Mouse (Mus musculus) heart, embryonic 16.5 days (tissue): ENCODE measurements around the gene Daam2. TPM values are rescaled to one million over a fixed set of nuclear protein-coding genes. Genes with fewer than 3 reads are reported as not detected.
A peak's percentile ranks its signal among the peaks of the same experiment; 100 is the strongest.

Experiments
- ATAC-seq: fragments of 200-750 bp; cut with Nextera tagmentation; replicated peaks from 2 replicates; pipeline ENCODE4 v1.8.0; 2017; ENCODE audit warnings: moderate number of reproducible peaks; ENCODE audit not compliant: insufficient read depth, low FRiP score; ENCODE audit errors: extremely low read depth
- H3K27ac ChIP-seq: fragments of 300-500 bp; sonication (generic); 2 replicates; pipeline ENCODE4 v1.5.1; 2014; ENCODE audit warnings: mild to moderate bottlenecking, low read length, control low read depth, moderate library complexity
- H3K27me3 ChIP-seq: fragments of 300-500 bp; sonication (generic); 2 replicates; pipeline ENCODE4 v1.6.1; 2014; ENCODE audit warnings: low read length, mixed read lengths; ENCODE audit not compliant: control insufficient read depth, insufficient read depth
- H3K36me3 ChIP-seq: fragments of 300-500 bp; sonication (generic); 2 replicates; pipeline ENCODE4 v1.6.1; 2014; ENCODE audit not compliant: control insufficient read depth, insufficient read depth
- H3K4me1 ChIP-seq: fragments of 300-500 bp; sonication (generic); 2 replicates; pipeline ENCODE4 v1.6.1; 2014; ENCODE audit warnings: low read length, mixed read lengths; ENCODE audit not compliant: control insufficient read depth, insufficient read depth
- H3K4me2 ChIP-seq: fragments of 300-500 bp; sonication (generic); 2 replicates; pipeline ENCODE4 v1.6.1; 2014; ENCODE audit warnings: low read depth, mild to moderate bottlenecking, control low read depth, low read length
- H3K4me3 ChIP-seq: fragments of 300-500 bp; sonication (generic); 2 replicates; pipeline ENCODE4 v1.5.1; 2014; ENCODE audit warnings: mild to moderate bottlenecking, control low read depth, low read length
- H3K9ac ChIP-seq: fragments of 300-500 bp; sonication (generic); 2 replicates; pipeline ENCODE4 v1.6.1; 2014; ENCODE audit warnings: low read length, control low read depth
- H3K9me3 ChIP-seq: fragments of 300-500 bp; sonication (generic); replicated peaks from 2 replicates; pipeline ENCODE4 v1.6.1; 2016; ENCODE audit warnings: low read length; ENCODE audit not compliant: control insufficient read depth
- WGBS: fragments of 180-500 bp; shearing (Covaris S2); extraction: QIAGEN DNeasy Blood & Tissue Kit; methylation state at CpG from one replicate; pipeline ENCODE4 v1.1.7; 2014; 5-methylcytosine and 5-hydroxymethylcytosine counted together
- polyA plus RNA-seq: library from polyadenylated mRNA; unstranded; fragments of >200 nt; fragmentation: Nextera tagmentation; extraction: Ambion mirVana; gene quantifications from 2 replicates; pipeline ENCODE4 v1.2.1, GENCODE M21; 2015

The Daam2 gene
- polyA plus RNA-seq: 3.4 and 5.6 TPM in 2 replicates

GRCm38 (mm10) chr17:49563830-49564470 is at the start of gene Daam2:
Gene Daam2 (minus strand): TSS chr17:49564343.
- Histone ChIP-seq H3K4me1 (peaks cover 8% of the 10 kb centered on the region), H3K4me2 (peak within 1 kb of the TSS; percentile 84), H3K9ac (peak within 1 kb of the TSS; percentile 79), H3K4me3 (peak within 1 kb of the TSS; percentile 68), H3K27ac (peak within 1 kb of the TSS; percentile 83), H3K27me3 (no peaks in the 10 kb centered on the region), H3K36me3 (no peaks in the 10 kb centered on the region), H3K9me3 (no peaks in the 10 kb centered on the region)
- ATAC-seq: peak; percentile 89
- WGBS: 3% methylated on average over 38 of the region's 38 CpGs

GRCm38 (mm10) chr17:49610296-49610695 is 46.2 kb upstream of the Daam2 start:
- no peak overlapping the region for H3K9ac ChIP-seq
- no peaks in the 10 kb centered on the region for H3K36me3 ChIP-seq

GRCm38 (mm10) chr17:49607351-49608027 is 43.3 kb upstream of the Daam2 start:
- peaks cover 9% of the 10 kb centered on the region for H3K9me3 ChIP-seq
- no peaks in the 10 kb centered on the region for H3K27me3 ChIP-seq
- ATAC-seq: no peak
- no peak overlapping the region for H3K4me2 ChIP-seq
- H3K4me1 ChIP-seq: no peaks in the 10 kb centered on the region
- 70% methylated on average over 7 of the region's 7 CpGs for WGBS
- H3K27ac ChIP-seq: no peak overlapping the region
- H3K4me3 ChIP-seq: no peak overlapping the region
- no peak overlapping the region for H3K9ac ChIP-seq
- no peaks in the 10 kb centered on the region for H3K36me3 ChIP-seq

More at GRCm38 (mm10) chr17:49610296-49610695, 46.2 kb upstream of the Daam2 start:
- peaks cover 2% of the 10 kb centered on the region for H3K9me3 ChIP-seq
- no peak overlapping the region for H3K4me3 ChIP-seq
- H3K4me1 ChIP-seq: peaks cover 2% of the 10 kb centered on the region
- H3K27ac ChIP-seq: no peak overlapping the region
- H3K27me3 ChIP-seq: no peaks in the 10 kb centered on the region
- no peak for ATAC-seq
- WGBS: 53% methylated on average over 8 of the region's 8 CpGs
- H3K4me2 ChIP-seq: no peak overlapping the region

- H3K4me2 ChIP-seq: no peak overlapping the region
- H3K36me3 ChIP-seq: no peaks in the 10 kb centered on the region
- H3K27me3 ChIP-seq: no peaks in the 10 kb centered on the region
- H3K9ac ChIP-seq: no peak overlapping the region
- no peaks in the 10 kb centered on the region for H3K4me1 ChIP-seq
- WGBS: 75% methylated on average over 4 of the region's 4 CpGs
- no peak for ATAC-seq
- H3K9me3 ChIP-seq: peaks cover 11% of the 10 kb centered on the region
- H3K4me3 ChIP-seq: no peak overlapping the region
- H3K27ac ChIP-seq: no peak overlapping the region
Measured at GRCm38 (mm10) chr17:49605397-49605796, 41.3 kb upstream of the Daam2 start.

- H3K27ac ChIP-seq: no peak overlapping the region
- H3K4me1 ChIP-seq: no peaks in the 10 kb centered on the region
- H3K36me3 ChIP-seq: no peaks in the 10 kb centered on the region
- no peak overlapping the region for H3K4me3 ChIP-seq
- H3K4me2 ChIP-seq: no peak overlapping the region
- no peaks in the 10 kb centered on the region for H3K27me3 ChIP-seq
- H3K9me3 ChIP-seq: no peaks in the 10 kb centered on the region
- 54% methylated on average over 8 of the region's 8 CpGs for WGBS
- H3K9ac ChIP-seq: no peak overlapping the region
- no peak for ATAC-seq
Measured at GRCm38 (mm10) chr17:49590051-49590450, 25.9 kb upstream of the Daam2 start.

- ATAC-seq: no peak
- no peak overlapping the region for H3K4me2 ChIP-seq
Measured at GRCm38 (mm10) chr17:49582471-49582870, 18.3 kb upstream of the Daam2 start.

GRCm38 (mm10) chr17:49577321-49577720 is 13.2 kb upstream of the Daam2 start:
- no peak overlapping the region for H3K4me3 ChIP-seq
- no peaks in the 10 kb centered on the region for H3K4me1 ChIP-seq
- H3K27ac ChIP-seq: no peak overlapping the region
- WGBS: 92% methylated on average over 3 of the region's 3 CpGs
- no peak overlapping the region for H3K4me2 ChIP-seq
- no peak for ATAC-seq
- peaks cover 3% of the 10 kb centered on the region; the same call in 1 of the 2 replicates for H3K9me3 ChIP-seq
- no peaks in the 10 kb centered on the region for H3K36me3 ChIP-seq
- no peaks in the 10 kb centered on the region for H3K27me3 ChIP-seq
- H3K9ac ChIP-seq: no peak overlapping the region

More at GRCm38 (mm10) chr17:49582471-49582870, 18.3 kb upstream of the Daam2 start:
- Histone ChIP-seq H3K9ac (no peak overlapping the region), H3K36me3 (no peaks in the 10 kb centered on the region), H3K27ac (no peak overlapping the region), H3K4me1 (no peaks in the 10 kb centered on the region), H3K9me3 (no peaks in the 10 kb centered on the region), H3K4me3 (no peak overlapping the region), H3K27me3 (no peaks in the 10 kb centered on the region)
- WGBS: 50% methylated on average over 11 of the region's 11 CpGs

- Histone ChIP-seq H3K9me3 (peaks cover 5% of the 10 kb centered on the region; the same call in 1 of the 2 replicates), H3K36me3 (no peaks in the 10 kb centered on the region), H3K4me2 (no peak overlapping the region), H3K9ac (no peak overlapping the region), H3K4me3 (no peak overlapping the region), H3K27ac (no peak overlapping the region), H3K4me1 (0 out of 2 replicates have a peak, but pooled peaks cover 4% of the 10 kb centered on the region), H3K27me3 (no peaks in the 10 kb centered on the region)
- WGBS: 63% methylated on average over 8 of the region's 8 CpGs
- ATAC-seq: no peak
Measured at GRCm38 (mm10) chr17:49568717-49569116, 4.6 kb upstream of the Daam2 start.

GRCm38 (mm10) chr17:49564489-49564888 is 346 bp upstream of the Daam2 start:
- Histone ChIP-seq H3K9ac (peak overlapping the region; percentile 79), H3K27me3 (no peaks in the 10 kb centered on the region), H3K4me3 (peak overlapping the region; percentile 68), H3K9me3 (no peaks in the 10 kb centered on the region), H3K4me2 (peak overlapping the region; percentile 84), H3K27ac (peak overlapping the region; percentile 83), H3K36me3 (no peaks in the 10 kb centered on the region), H3K4me1 (peaks cover 8% of the 10 kb centered on the region)
- 10% methylated on average over 3 of the region's 3 CpGs for whole genome bisulfite sequencing
- ATAC-seq: no peak
